Mouse (Mus musculus): ENCODE results near the gene Clmp.
"Not testable (repeated sequence)": the region's sequence is repeated elsewhere in the genome, so short reads cannot be mapped to it uniquely, and the experiment has no call there.

The Clmp gene

DNA sequence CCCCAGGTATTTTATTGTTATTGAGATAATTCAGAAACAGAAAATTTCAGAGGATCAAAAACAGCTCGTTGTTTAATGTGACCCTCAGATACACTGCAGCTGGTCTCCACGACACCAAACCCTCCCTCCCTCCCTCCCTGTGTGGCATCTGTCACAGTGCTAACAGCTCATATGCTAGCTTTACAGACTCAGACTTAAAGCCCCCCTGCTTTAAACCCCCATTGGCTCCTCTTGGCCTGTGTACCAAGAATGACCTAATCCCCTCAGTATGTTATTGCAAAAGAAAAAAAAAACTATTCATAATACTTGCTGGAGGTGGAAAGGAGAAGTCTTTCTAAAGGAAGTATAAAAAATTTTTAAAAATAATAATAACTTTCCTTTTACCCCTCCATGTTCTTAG is 46.5 kb downstream of the Clmp start:
- DNase-seq, result no peak

DNA sequence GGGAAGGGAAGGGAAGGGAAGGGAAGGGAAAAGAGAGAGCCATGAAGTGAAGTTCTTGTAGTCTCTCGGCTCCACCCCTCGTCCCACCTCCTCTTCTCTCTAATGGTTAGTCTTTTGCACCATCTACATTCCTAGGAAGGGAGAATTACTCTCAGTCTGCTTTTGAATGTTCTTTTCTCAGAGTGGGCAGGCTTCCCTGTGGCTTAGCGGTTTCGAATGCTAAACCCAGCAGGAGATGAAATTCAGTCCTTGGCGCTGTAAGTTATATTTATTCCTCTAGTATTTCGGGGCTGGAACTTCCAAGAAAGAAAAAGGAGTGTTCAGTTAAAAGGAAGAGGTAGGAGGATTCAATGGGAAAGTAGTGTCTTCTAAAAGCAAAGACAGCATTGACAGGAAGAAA is 51.4 kb downstream of the Clmp start:
- no peak for DNase-seq

DNA sequence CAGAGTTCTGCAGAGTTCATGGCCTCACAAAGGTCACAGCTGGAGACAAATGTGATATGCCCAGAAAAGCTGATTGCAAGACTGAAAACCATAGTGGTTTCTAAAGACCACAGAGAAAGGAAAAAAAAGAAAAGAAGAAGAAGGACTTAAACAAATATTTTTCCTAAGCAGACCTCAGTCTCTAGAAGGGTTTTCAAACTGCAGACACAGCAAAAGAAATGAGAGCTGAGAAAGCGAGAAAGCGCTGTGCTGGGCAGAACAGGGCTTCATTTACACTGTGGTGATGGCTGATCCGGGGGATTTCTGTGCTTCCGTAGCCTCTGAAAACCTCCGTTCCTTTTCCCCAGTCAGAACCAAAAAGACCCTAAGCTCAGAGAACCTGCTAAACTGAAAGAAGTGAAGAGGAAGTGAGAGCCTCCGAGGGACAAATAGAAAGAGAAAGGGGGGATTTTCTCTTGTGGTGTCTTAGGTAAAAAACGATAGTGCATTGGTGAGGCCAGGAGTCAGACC is 57.8 kb downstream of the Clmp start:
- peak; percentile 49 to 52 for DNase-seq

DNA sequence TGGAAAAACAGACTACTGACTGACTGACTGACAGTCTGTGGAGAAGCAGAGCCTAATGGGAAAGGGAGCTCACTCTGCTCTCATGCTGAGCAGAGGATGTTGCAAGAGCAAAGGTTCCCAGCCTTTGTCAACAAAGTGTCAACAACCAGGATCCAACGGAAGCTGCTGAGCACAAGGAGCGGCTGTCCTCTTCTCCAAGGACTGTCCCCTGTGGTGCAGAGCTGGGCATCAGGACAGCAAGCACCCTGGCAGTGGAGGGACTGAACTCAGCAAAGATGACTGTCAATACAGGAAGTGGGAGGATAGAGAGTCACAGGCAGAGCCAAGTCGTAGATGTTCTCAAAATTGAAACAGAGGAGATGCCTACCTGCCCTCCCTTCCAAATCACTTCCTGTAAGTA is 58.5 kb downstream of the Clmp start:
- peak; percentile 47 to 48 for DNase-seq

DNA sequence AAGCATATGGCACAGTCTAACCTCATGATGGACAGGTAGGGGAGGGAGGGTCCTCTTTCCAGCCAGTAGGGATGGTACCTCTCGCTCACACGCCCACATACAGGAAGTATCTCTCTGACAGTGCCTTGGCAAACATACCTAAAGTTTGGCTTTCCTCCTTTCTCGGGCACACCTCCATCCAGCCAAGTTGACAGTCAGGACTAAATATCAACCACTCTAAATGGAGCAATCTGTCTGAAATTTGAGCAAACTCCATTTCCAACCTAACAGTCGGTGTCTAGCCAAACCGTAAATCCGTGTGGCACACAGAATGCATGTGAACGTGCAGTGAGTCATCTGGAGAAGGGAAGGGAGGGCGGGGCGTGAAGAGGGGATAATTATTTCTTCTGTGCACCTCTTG is 61.0 kb downstream of the Clmp start:
- DNase-seq, result no peak

DNA sequence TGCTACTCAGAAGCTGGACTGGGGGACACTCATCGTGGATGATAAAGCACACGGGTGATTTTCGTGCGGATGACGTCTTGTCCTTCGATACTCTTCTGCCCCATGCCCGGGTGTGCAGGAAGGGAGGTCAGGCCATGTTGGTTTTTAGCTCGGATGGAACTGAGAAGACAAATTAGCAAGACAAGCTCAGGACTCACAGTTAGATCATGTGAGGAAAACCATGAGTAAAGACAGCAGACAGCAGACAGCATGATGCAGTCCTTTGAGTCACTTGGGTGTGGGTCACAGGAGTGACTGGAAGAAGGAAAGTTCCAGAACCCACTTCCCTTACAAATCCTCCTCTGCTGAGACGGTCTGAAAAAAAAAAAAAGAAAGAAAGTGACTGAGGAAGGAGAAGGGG is 61.5 kb downstream of the Clmp start:
- DNase-seq, result no peak

DNA sequence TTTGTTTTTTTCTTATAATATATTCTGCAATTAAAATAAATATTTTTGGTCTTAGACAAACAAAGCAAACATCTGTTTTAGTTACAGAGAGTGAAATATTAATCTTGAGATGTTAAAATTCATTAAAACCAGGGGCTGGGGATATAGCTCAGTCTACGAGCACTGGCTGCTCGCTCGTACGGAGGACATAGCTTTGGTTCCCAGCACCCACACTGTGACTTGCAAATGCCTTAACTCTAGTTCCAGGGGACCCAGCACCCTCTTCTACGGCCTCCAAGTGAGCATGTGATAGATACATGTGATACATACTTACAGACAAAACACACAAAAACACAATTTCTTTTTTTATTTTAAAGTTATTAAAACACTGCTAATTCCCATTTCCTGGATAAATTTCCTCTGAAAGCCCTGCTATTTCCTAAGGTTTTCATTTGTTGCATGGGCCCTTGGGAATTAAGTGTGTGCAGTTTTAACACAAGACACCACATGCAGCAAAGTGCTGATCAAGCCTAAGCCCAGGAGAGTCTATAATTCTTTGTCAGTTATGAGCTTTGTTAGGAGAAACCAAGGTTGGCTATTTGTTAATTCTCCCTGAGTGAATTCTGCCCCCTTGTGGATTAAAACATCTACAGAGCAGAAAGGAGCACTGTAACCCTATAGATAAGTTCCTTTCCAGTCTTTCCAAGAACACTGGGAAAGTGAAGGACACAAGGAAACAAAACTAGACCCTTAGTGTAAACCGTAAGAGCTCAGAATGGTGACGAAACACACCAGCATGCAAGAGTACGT is 64.3 kb downstream of the Clmp start:
- peak; percentile 30 to 37 for DNase-seq

DNA sequence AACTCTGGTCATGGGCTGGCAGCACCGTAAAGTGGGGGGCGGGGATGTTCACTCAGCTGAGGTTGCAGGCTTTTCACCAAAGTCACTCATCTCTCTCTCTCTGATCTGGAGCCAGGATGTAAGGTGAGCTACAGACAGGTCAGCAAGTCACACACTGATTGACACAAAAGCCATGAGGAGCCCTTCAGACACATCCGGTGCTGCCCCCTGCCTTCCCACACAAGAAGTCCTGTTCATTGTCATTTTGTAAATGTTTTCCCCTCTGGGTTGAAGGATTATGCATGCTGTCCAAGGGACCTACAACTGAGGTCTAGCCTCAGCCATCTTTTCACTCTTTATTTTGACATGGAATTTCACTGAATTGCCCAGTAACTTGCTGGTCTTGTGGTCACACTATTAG is 66.0 kb downstream of the Clmp start:
- DNase-seq, result no peak

DNA sequence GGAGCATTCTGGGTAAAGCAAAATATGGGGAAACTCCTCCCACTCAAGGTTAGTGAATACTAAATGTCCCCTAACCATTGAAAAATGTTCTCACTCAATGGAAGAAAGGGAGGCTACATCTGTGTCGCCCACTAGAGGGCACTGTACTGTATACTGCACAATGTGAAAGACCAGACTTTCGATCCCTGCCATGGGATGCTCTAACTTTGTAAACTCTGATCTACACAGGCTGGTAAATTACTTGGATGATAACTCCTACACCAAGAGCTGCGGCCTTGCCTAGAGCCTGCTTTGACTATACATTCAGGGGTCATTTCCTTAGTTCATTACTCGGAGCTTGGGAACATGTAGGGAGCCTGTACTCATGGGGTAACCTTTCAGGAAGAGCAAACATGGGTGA is 70.6 kb downstream of the Clmp start:
- DNase-seq, result peak; percentile 72 to 74

DNA sequence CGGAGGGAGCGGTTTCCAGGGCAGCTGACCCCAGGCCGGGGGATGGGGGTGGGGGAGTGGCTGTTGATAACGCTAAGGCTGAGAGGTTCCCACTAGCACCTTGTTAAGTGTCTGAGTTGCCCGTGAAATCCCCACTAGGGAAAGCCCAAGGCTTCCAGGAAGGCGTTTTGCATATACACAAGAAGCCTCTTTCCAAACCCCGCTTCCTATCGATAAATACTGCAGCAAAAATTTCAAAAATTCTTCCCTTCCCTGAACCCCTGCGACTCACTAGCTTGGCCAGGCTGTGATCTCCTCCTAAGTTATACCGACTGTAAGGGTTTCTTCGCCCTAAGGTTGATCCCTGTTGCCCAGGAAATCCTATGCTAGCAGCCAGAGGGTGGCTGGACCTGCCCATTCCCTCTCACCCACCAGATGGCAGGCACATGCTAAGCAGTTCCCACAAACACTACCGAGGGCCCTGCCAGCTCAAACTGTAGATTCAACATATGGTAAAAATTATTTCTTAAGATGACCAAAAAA is 71.4 kb downstream of the Clmp start:
- DNase-seq, result peak; percentile 38 to 46

DNA sequence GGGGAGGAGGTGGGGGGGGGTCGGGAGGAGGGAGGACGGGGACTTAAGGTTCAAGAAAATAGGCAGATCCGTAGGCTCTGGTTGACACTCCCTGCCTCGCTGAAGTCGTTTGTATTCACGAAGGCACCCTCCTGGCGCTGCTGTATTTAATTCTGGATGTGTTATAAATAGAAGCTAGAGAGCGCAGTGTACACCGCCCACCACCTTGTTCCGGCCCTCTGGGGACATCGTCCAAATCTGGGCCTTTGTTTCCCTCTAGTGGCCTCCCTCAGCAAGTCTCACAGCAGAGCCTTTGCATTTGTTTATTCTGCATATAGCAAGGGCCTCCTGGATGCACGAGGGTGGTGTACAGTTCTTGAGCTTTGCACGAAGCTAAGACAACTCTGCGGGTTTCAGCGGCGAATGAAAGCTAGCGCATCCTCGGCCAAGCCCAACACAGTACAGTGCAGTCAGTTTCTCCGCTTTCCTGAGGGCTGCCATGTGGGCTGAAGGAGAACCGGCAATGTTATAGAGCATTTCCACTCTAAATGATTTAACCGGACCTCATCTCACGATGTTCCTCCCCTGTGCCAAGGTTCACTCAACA is 72.0 kb downstream of the Clmp start:
- peak; percentile 79 to 81 for DNase-seq

DNA sequence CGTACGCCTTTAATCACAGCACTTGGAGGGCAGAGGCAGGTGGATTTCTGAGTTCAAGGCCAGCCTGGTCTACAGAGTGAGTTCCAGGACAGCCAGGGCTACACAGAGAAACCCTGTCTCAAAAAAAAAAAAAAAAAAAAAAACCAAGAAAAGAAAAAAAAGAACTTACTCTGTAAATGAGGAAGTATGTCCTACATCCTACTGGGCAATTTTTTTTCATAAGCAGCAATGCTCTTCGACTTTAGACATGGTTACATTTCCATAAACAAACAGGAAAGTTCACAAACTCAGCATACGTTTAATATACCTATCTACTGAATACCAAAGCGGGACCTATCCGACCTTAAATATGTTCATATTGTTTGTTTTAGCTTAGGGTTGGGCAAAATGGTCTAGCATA is 76.6 kb downstream of the Clmp start:
- no peak for DNase-seq

DNA sequence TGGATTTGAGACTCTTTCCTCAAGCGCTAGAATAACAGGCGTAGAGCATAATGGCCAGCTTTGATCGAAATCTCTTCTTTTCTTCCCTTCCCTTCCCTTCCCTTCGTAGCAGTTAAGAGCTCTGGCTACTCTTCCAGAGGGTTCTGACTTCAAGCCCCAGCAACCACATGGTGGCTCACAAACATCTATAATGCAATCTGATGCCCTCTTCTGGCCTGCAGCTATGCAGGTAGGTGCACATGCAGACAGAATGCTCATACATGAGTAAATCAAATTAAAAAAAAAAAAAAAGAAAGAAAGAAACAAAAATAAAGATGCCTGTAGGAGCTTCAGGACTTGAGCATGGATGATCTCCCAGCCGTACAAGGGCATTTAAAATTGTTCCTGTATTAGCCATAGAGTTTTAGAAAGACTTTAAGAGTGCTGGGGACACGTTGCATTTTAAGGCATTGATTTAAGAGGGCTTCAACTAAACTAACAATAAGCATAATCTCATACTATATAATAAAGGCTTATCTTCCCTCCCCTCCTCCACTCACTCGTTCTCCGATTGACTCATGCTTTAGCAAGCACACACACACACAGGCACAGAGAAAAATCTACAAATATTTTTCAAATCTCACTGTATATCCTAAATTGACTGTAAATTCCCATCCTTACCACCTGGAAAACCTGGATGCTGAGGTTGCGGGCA is 79.3 kb downstream of the Clmp start:
- no peak for DNase-seq

DNA sequence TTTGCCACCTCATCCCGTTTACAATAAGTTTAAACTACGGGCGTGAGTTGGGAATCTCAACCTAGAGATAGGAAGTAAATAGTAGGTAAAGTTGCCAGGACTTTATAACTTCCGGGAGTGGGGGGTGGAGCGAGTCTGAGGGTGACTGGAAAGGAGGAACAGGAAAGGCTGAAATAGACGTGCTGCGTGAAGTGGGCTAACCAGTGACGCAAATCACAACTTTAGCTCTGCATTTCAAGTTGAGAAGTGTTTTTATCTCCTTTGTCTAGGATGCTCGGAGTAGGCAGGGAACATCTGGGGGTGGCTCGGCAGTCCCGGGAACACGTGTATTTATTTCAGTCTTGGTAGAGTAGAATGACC is 79.8 kb downstream of the Clmp start:
- no peak for DNase-seq

DNA sequence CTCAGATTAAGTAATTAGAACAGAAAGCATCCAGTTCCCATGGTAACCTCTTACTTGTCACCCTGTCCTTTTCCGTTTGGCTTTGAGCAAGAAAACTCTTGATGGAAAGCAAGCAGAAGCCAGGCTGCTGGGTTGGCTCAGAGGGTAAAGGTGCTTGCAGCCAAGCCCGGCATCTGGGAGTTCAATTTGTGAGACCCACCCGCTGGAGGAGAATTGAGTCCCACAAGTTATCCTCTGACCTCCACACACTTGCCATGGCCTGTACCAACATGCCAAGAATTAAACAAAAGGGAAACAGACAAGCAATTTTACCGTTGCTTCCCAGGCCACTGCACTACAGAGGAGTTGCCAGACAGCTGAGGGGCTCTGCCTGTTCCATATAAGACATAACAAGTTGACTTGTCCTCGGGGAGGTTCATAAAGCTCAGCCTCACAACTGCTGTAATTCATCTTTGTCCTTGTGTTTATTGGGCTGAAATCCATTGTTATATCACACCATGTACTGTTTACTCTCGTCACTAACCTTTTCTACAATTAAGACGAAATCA is 80.4 kb downstream of the Clmp start:
- no peak for DNase-seq

DNA sequence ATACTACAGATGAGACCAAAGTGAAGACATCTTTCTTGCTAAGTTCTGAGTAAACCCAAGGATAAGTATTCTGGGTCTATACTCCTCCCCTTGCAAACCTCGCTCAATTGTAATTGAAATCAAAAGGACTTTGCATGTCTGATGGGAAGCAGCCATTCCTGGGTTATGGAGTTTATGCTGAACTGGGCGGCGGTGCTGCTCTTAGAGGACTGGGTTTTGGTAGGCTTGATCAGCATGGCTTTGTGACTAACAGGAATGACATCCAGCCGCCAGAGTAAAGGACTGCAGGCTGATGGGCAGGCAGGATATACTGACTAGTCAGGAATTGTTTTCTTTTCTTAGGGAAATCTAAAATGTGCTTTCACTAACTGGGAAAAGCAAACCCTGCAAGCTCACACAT is 82.2 kb downstream of the Clmp start:
- no peak for DNase-seq

DNA sequence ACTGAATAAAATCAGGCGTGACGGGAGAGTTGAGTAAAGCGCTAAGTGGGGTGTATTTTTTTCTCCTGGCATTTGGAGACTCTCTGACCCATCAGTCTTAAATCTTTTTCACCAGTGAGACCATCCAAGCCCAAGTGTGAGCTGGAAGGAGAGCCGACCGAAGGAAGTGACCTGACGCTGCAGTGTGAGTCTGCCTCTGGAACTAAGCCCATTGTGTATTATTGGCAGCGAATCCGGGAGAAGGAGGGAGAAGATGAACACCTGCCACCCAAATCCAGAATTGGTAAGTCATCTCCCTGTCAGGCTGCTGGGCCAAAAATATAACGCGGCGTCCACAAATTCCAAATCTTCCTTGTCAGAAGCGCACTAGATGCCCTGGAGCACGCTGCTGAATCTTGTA is 86.5 kb downstream of the Clmp start:
- no peak for DNase-seq

DNA sequence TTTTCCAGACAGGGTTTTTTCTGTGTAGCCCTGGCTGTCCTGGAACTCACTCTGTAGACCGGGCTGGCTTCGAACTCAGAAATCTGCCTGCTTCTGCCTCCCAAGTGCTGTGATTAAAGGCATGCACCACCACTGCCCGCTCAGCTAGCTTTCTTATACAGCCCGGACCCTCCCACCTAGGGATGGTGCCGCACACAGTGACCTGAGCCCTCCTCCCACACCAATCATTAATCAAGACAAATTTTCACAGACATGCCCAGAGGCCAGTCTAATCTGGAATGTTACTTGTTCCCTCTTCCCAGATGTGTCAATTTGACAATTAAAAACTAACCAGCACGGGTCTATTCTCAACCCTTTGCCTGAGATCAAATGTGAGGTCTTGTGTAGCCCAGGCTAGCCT is 87.4 kb downstream of the Clmp start:
- not testable (repeated sequence) for DNase-seq

DNA sequence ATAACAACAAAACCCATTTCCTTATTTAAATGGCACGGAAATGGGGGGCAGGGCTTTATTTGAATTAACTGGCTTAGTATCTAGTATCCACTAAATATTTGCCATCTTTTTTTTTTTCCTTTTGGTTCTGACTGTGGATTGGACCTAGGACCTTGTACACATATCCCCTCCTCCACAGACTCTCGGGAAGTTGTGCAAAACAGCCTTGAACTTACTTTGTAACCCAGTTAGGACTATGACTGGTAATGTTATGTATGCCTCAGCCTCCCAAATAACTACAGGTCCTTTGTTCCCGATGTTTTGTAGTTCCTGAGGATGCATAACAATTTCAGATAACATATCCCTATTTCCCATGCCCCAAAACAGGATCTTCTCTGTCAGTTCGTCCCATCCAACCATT is 88.1 kb downstream of the Clmp start:
- DNase-seq, result no peak

DNA sequence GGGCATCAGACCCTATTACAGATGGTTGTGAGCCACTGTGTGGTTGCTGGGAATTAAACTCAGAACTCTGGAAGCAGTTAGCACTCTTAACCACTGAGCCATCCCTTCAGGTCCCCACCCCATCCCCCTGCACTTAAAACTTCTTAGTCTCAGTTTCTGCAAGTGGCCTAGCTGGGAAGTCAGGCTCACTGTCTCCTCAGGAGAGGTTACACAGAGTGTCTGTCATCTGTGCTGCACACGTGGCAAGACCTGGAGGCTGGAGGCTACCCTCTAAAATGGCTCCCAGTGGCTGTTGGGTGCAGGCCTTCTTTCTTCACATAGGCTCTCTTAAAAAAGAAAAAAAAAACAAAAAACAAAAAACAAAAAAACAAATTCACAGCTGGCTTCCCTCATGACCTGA is 90.3 kb downstream of the Clmp start:
- no peak for DNase-seq

DNA sequence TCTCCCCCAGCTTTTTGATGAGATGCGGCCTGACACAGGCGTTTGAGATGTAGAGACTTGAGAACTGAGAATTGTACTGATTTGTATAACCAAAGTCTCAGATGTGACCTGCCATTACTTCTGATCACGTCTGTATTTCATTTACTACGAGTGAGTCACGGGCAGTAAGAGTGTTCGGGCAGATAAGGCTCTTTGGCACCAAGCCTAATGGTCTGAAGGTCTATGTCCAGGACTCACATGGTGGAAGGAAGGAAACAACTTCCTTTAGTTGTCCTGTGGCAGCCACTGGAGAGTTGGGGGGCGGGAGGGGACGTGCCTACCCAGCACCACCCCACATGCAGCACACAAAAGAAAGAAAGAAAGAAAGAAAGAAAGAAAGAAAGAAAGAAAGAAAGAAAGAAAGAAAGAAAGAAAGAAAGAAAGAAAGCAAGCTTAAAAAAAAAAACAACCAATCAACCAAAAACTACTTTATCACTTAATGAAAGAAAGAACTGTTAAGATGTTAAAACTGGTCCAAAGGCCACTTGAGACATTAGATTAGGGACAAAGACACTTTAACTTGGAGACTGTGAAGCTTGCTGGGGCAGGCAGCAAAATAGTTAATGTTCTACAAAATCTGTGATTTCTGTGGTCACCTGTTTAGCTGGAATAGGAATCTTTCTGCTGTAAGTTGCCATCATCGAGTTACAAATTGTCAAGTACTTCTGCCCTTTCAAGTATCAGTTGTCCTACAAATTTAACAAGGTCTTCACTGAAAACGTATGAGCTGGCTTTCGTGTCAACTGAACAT is 90.9 kb downstream of the Clmp start:
- no peak for DNase-seq

DNA sequence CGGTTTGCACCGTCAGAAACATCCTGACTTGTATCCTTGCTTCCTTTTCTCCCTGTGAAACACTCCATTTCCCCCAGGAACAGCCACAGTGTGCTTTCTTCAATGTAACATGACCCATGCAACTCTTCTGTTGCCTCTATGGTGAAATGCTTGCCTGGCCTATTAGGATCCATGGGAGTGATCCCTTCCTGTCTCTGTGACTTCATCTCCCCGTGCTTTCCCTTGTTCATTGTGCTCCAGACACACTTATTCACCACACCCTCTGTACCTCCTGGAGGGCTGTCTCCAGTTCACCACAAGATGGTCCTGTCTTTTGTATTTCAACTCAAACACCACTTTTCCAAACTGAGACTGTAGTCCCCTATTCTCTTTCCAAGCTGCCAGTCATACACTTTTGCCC is 94.3 kb downstream of the Clmp start:
- DNase-seq, result no peak

All from B cell, adult 2 months (primary cell).